Mouse (Mus musculus) WW6 (cell line): ENCODE results near the gene Gm7534.
"Not testable (repeated sequence)": the region's sequence is repeated elsewhere in the genome, so short reads cannot be mapped to it uniquely, and the experiment has no call there.

Experiments
- DNase-seq: peaks from one replicate; pipeline ENCODE4 v3.0.0-alpha.2; 2013; ENCODE audit warnings: low read depth, low spot score

Gm7534 gene

GRCm38 (mm10) chr4:134203340-134203896, 614 bp upstream of the Gm7534 start:
- DNase-seq = no peak

- no peak for DNase-seq
These were observed 3.4 kb downstream of the Gm7534 start for GRCm38 (mm10) chr4:134199371-134199770.

- no peak for DNase-seq
These were observed 16.5 kb downstream of the Gm7534 start for GRCm38 (mm10) chr4:134186268-134186667.

GRCm38 (mm10) chr4:134185569-134185968, 17.2 kb downstream of the Gm7534 start:
- no peak for DNase-seq

GRCm38 (mm10) chr4:134183711-134184110, 19.1 kb downstream of the Gm7534 start:
- DNase-seq = no peak

GRCm38 (mm10) chr4:134181825-134182224, 21.0 kb downstream of the Gm7534 start:
- DNase-seq = no peak

GRCm38 (mm10) chr4:134181112-134181511, 21.7 kb downstream of the Gm7534 start:
- no peak for DNase-seq

GRCm38 (mm10) chr4:134172391-134172790, 30.4 kb downstream of the Gm7534 start:
- DNase-seq = no peak

- no peak for DNase-seq
These were observed 35.9 kb downstream of the Gm7534 start for GRCm38 (mm10) chr4:134166906-134167305.

- DNase-seq = no peak
These were observed 37.0 kb downstream of the Gm7534 start for GRCm38 (mm10) chr4:134165548-134166465.

DNA sequence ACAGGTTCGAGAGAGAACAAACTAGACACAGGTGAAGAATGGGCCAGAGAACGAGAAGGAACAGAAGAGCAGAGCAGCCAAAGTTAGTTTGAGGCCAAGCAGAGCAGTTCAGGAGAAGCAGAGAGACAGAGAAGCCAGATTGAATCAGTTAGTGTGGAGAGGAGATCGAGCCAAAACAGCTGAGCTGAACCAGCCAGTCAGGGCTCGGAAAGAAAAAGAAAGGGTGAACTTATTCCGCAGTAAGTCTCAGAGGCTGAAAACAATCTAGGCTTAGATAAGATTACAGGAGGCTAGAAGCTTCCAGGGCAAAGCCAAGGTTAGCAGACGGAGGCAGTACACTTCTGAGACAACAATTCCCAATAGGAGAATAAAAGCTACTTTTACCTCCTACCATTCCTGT, 37.8 kb downstream of the Gm7534 start:
- no peak for DNase-seq

DNA sequence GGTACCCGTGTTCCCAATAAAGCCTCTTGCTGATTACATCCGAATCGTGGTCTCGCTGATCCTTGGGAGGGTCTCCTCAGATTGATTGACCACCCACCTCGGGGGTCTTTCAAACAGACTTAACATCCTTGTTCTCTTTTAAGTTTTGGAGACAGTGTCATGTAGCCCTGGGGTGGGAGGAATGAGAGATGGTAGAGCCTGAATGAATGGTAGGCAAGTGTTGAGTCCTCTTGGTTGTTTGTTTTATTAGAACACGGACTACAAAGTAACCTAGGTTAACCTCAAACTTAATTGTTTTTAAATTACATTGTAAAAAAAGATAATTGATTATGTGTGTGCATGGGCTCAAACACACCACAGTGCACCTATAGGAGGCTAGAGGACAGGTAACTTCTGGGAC, 38.2 kb downstream of the Gm7534 start:
- DNase-seq = no peak

GRCm38 (mm10) chr4:134160071-134160470, 42.7 kb downstream of the Gm7534 start:
- DNase-seq = not testable (repeated sequence)

- no peak for DNase-seq
These were observed 44.0 kb downstream of the Gm7534 start for GRCm38 (mm10) chr4:134158774-134159173.

DNA sequence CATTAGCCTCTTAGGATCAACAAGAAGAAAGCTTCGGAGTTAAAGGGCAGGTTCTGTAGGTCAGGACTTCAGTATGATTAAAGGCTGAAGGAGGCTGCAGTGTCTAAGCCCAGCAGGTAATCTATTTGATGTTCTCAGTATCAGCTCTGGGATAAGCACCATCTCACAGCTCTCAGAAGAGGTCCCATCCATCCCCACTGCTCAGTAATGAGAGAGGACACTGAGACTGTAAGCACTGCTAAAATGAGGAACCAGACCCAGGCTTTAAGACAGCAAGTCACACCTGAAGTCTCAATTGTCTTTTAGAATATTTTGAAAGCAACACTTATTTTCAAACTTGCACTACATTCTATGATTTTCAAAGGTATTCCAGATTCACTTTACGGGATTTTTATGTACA, 45.2 kb downstream of the Gm7534 start:
- DNase-seq = no peak

DNA sequence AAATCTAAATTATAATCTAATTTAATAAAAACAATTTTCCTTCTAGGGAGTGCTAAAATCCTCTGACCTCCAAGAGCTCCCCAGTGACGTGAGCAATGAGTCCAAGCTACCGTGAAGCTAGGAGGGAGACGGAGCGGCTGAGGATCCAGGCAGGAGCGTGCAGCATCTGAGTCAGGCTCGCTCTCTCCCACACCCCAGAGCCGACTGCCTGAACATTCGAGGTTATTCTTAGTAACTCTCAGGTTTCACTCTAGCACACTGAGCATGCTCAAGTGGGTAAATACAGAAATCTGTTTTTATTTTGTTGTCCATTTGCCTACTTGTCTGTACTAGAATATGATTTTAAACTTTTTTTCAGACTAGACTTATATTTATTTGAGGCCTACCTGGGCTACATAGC, 46.1 kb downstream of the Gm7534 start:
- DNase-seq = no peak

- DNase-seq = no peak
These were observed 46.8 kb downstream of the Gm7534 start for GRCm38 (mm10) chr4:134155961-134156465.

DNA sequence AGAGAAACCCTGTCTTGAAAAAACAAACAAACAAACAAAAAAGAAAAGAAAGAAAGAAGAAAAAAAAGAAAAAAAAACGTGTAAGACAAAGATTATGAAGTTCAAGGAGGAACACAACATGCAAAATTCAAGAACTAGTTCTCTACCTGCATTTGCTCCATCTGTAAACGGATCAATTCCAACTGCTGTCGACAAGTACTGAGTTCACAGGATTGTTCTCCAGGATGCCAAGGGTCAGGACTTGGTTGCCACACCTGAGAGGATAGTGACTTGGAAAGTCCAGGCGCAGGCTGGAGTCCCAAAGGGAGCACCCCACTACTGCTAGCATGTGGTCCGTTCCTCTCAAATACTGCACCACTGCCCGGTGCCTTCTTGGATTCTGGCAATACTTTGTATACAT, 47.3 kb downstream of the Gm7534 start:
- DNase-seq = no peak

DNA sequence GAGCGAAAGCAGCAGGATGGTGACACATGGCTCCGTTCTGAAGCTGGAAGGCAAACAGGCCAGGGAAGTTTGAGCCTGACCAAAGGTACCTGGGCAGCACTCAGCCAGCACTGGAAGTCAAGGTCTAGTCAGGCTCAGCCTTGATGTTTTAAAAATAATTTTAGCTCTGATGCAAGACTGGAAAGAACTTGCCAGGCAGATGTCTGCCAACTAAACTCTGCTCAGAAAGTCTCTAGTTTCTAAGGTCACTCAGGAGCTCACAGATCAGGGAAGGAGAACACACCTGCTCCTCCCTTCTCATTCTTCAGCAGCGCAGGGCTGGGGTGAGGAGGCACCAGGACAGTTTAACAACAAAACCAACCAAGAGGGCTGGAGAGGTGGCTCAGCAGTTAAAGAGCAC, 48.5 kb downstream of the Gm7534 start:
- DNase-seq = no peak

DNA sequence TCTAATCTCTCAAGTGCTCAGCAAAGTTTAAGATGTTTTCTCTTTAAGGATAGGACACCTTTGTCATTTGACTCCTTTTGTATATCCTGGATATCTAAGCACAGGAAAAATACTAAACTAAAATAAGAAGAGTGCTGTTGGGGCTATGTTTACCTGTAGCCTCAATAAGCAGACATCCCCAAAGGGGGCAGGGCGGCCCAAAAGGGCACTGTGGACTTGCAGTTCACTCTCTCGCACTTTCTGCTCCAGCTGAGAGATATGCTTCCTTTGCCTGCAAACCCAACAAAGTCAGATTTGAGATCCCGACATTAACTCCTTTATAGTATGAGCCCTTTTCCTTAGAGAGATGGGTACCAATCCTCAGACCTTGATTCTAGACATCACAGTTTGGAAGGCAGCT, 49.1 kb downstream of the Gm7534 start:
- DNase-seq = no peak

DNA sequence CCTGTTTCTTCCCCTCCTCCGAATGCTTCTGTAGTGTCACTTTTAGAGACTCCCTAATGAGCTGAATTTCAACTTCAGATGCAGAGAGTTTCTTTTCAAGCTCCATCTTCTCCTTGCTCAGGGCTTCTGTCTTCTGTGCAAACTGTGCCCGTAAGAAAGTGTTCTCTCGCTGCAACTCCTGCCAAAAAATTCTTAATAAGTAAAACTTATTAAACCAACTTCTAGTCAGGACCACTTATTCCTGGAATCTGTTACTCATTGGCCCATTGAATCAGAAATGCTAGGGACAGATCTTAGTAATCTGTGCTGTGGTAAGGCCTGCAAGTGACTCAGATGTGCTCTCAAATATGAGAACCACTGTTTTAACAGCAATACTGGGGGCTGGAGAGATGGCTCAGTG, 50.7 kb downstream of the Gm7534 start:
- no peak for DNase-seq

DNA sequence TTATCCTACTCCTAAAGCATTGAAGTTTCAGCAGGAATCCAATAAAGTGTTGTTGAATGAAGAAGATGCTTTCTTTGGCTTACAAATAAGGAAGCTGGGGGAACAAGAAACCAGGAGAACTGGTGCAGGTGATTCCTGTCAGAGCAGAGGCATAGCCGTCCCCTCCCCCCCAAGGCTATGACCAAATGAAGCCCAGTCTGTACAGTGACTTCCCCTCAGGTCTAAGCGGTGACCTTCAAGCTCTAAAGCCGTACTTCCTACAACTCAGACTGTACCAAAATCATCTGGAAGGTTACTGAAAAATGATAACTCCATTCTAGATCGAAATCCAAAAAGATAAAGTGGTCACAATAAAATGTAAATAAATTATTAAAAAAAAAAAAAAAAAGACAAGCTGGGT, 53.4 kb downstream of the Gm7534 start:
- no peak for DNase-seq

GRCm38 (mm10) chr4:134144297-134144696, 58.5 kb downstream of the Gm7534 start:
- not testable (repeated sequence) for DNase-seq
